Mouse (Mus musculus) activated CD4-positive, CD25-positive, alpha-beta regulatory T cell, adult 4 months (primary cell): ENCODE measurements around the gene Map7. TPM values are rescaled to one million over a fixed set of nuclear protein-coding genes. Genes with fewer than 3 reads are reported as not detected.

ENCODE experiments used
- ATAC-seq: one replicate; pipeline ENCODE4 v1.8.0; 2017
- polyA plus RNA-seq, 2 experiments: library from polyadenylated mRNA; unstranded; fragments of 100-300 nt; shearing (Covaris generic); gene quantifications; one replicate each; pipeline ENCODE4 v1.2.1; 2017

The Map7 gene
- polyA plus RNA-seq = 1 to 10 TPM; 4.8 to 5.2 TPM

GRCm38 (mm10) chr10:20148130-20148772 is at the start of gene Map7:
Gene Map7 (plus strand): TSS chr10:20148471.
- peak; percentile 6 for ATAC-seq

- no peak for ATAC-seq
These were observed 46.8 kb upstream of the Map7 start for GRCm38 (mm10) chr10:20101456-20101855.

- ATAC-seq = peak; percentile 61
These were observed 43.9 kb upstream of the Map7 start for GRCm38 (mm10) chr10:20104271-20104931.

- no peak for ATAC-seq
These were observed 42.7 kb upstream of the Map7 start for GRCm38 (mm10) chr10:20105575-20105974.

- ATAC-seq = no peak
These were observed 41.2 kb upstream of the Map7 start for GRCm38 (mm10) chr10:20107031-20107430.

- no peak for ATAC-seq
These were observed 36.8 kb upstream of the Map7 start for GRCm38 (mm10) chr10:20111508-20111907.

GRCm38 (mm10) chr10:20112026-20112973 is 36.0 kb upstream of the Map7 start:
- no peak for ATAC-seq

GRCm38 (mm10) chr10:20119504-20120425 is 28.5 kb upstream of the Map7 start:
- ATAC-seq = peak; percentile 78

- ATAC-seq = no peak
These were observed 26.3 kb upstream of the Map7 start for GRCm38 (mm10) chr10:20121981-20122380.

GRCm38 (mm10) chr10:20123401-20123800 is 24.9 kb upstream of the Map7 start:
- ATAC-seq = peak; percentile 79

- ATAC-seq = no peak
These were observed 23.7 kb upstream of the Map7 start for GRCm38 (mm10) chr10:20124576-20124975.

GRCm38 (mm10) chr10:20125226-20125625 is 23.0 kb upstream of the Map7 start:
- ATAC-seq = no peak

GRCm38 (mm10) chr10:20132933-20133652 is 15.2 kb upstream of the Map7 start:
- no peak for ATAC-seq

GRCm38 (mm10) chr10:20135350-20136058 is 12.8 kb upstream of the Map7 start:
- no peak for ATAC-seq

GRCm38 (mm10) chr10:20136505-20136904 is 11.8 kb upstream of the Map7 start:
- ATAC-seq = no peak

- ATAC-seq = no peak
These were observed 6.9 kb upstream of the Map7 start for GRCm38 (mm10) chr10:20141376-20141775.

- peak; percentile 76 for ATAC-seq
These were observed 476 bp downstream of the Map7 start for GRCm38 (mm10) chr10:20148773-20149120.

GRCm38 (mm10) chr10:20149121-20149834 is 1.0 kb downstream of the Map7 start:
- ATAC-seq = no peak

GRCm38 (mm10) chr10:20149835-20150355 is 1.6 kb downstream of the Map7 start:
- no peak for ATAC-seq

GRCm38 (mm10) chr10:20152131-20152530 is 3.9 kb downstream of the Map7 start:
- no peak for ATAC-seq
